Mouse (Mus musculus): ENCODE data around the gene Cnot9. TPM values are rescaled to one million over a fixed set of nuclear protein-coding genes. Genes with fewer than 3 reads are reported as not detected.
"Not testable (repeated sequence)": the region's sequence is repeated elsewhere in the genome, so short reads cannot be mapped to it uniquely, and the experiment has no call there.

Cnot9 gene
- 103 and 104 TPM in 2 replicates for total RNA-seq (2017)

GRCm38 (mm10) chr1:74505721-74506464 lies at the start of gene Cnot9:
Gene Cnot9, plus strand, starts transcription at chr1:74506058.
- peak; percentile 93 for ATAC-seq (replicated peaks; ENCODE audit: low read depth, poor library complexity, severe bottlenecking)

- peak; percentile 50; the same call in 1 of the 2 replicates for ATAC-seq (replicated peaks; ENCODE audit: low read depth, poor library complexity, severe bottlenecking)
These were observed 45.6 kb upstream of the Cnot9 start for GRCm38 (mm10) chr1:74460273-74460672.

- no peak for ATAC-seq (replicated peaks; ENCODE audit: low read depth, poor library complexity, severe bottlenecking)
These were observed 20.1 kb upstream of the Cnot9 start for GRCm38 (mm10) chr1:74485792-74486191.

GRCm38 (mm10) chr1:74501106-74501505 lies 4.8 kb upstream of the Cnot9 start:
- ATAC-seq (replicated peaks; ENCODE audit: low read depth, poor library complexity, severe bottlenecking), result no peak

GRCm38 (mm10) chr1:74505393-74505720 lies 501 bp upstream of the Cnot9 start:
- ATAC-seq (replicated peaks; ENCODE audit: low read depth, poor library complexity, severe bottlenecking), result peak; percentile 22

GRCm38 (mm10) chr1:74506471-74506881 lies 618 bp downstream of the Cnot9 start:
- peak; percentile 15; the same call in 1 of the 2 replicates for ATAC-seq (replicated peaks; ENCODE audit: low read depth, poor library complexity, severe bottlenecking)

- ATAC-seq (replicated peaks; ENCODE audit: low read depth, poor library complexity, severe bottlenecking), result no peak
These were observed 1.9 kb downstream of the Cnot9 start for GRCm38 (mm10) chr1:74507780-74508179.

GRCm38 (mm10) chr1:74511306-74511705 lies 5.4 kb downstream of the Cnot9 start:
- no peak for ATAC-seq (replicated peaks; ENCODE audit: low read depth, poor library complexity, severe bottlenecking)

- not testable (repeated sequence) for ATAC-seq (replicated peaks; ENCODE audit: low read depth, poor library complexity, severe bottlenecking)
These were observed 7.1 kb downstream of the Cnot9 start for GRCm38 (mm10) chr1:74512999-74513398.

- no peak for ATAC-seq (replicated peaks; ENCODE audit: low read depth, poor library complexity, severe bottlenecking)
These were observed 14.0 kb downstream of the Cnot9 start for GRCm38 (mm10) chr1:74519875-74520274.

- no peak for ATAC-seq (replicated peaks; ENCODE audit: low read depth, poor library complexity, severe bottlenecking)
These were observed 18.9 kb downstream of the Cnot9 start for GRCm38 (mm10) chr1:74524746-74525145.

- ATAC-seq (replicated peaks; ENCODE audit: low read depth, poor library complexity, severe bottlenecking), result no peak
These were observed 22.7 kb downstream of the Cnot9 start for GRCm38 (mm10) chr1:74528589-74528988.

- no peak for ATAC-seq (replicated peaks; ENCODE audit: low read depth, poor library complexity, severe bottlenecking)
These were observed 32.8 kb downstream of the Cnot9 start for GRCm38 (mm10) chr1:74538650-74539049.

- no peak for ATAC-seq (replicated peaks; ENCODE audit: low read depth, poor library complexity, severe bottlenecking)
These were observed 36.6 kb downstream of the Cnot9 start, which contains the start of gene Plcd4 for GRCm38 (mm10) chr1:74542451-74542961. Gene Plcd4, plus strand, starts transcription at chr1:74542888.

- no peak for ATAC-seq (replicated peaks; ENCODE audit: low read depth, poor library complexity, severe bottlenecking)
These were observed 38.3 kb downstream of the Cnot9 start, which contains the start of gene Usp37 for GRCm38 (mm10) chr1:74544184-74544583. Gene Usp37, minus strand, starts transcription at chr1:74544284.

GRCm38 (mm10) chr1:74559061-74559460 lies 53.2 kb downstream of the Cnot9 start:
- ATAC-seq (replicated peaks; ENCODE audit: low read depth, poor library complexity, severe bottlenecking), result no peak

GRCm38 (mm10) chr1:74565834-74566233 lies 60.0 kb downstream of the Cnot9 start:
- 0 out of 2 replicates have a peak, but pooled peaks have one; percentile 29 for ATAC-seq (replicated peaks; ENCODE audit: low read depth, poor library complexity, severe bottlenecking)

GRCm38 (mm10) chr1:74569739-74570719 lies 64.2 kb downstream of the Cnot9 start:
- no peak for ATAC-seq (replicated peaks; ENCODE audit: low read depth, poor library complexity, severe bottlenecking)

All from common myeloid progenitor, adult 5-6 weeks (primary cell).